Mouse (Mus musculus): ENCODE measurements at regions not wholly inside any gene's neighbourhood (a gene's known extent, or its start where the extent isn't known, plus 50 kb on each side); places are given as distances from the start of the nearest gene placed in this dataset.

GRCm38 (mm10) chr15:36679577-36679976 lies 328.0 kb downstream of the Zfp706 start:
- DNase-seq (ENCODE audit: low read depth, low spot score), result no peak

- DNase-seq (ENCODE audit: low read depth, low spot score), result peak; percentile 76
Observed at GRCm38 (mm10) chr15:36669748-36670147, 337.8 kb downstream of the Zfp706 start.

GRCm38 (mm10) chr15:36666566-36666965 lies 341.0 kb downstream of the Zfp706 start:
- no peak for DNase-seq (ENCODE audit: low read depth, low spot score)

GRCm38 (mm10) chr15:36664391-36664790 lies 343.2 kb downstream of the Zfp706 start:
- DNase-seq (ENCODE audit: low read depth, low spot score), result peak; percentile 46

- DNase-seq (ENCODE audit: low read depth, low spot score), result no peak
Observed at GRCm38 (mm10) chr15:36660986-36661385, 346.6 kb downstream of the Zfp706 start.

Measured in ES-CJ7 (cell line).